Mouse (Mus musculus) kidney, embryonic 15.5 days (tissue): ENCODE measurements around the gene Adgrb2. TPM values are rescaled to one million over a fixed set of nuclear protein-coding genes. Genes with fewer than 3 reads are reported as not detected.

Source experiments
- ATAC-seq: fragments of 200-750 bp; cut with Nextera tagmentation; replicated peaks from 2 replicates; pipeline ENCODE4 v1.8.0; 2017; ENCODE audit warnings: moderate TSS enrichment; ENCODE audit not compliant: low FRiP score
- H3K27ac ChIP-seq: fragments of 300-500 bp; sonication (generic); 2 replicates; pipeline ENCODE4 v1.5.1; 2015; ENCODE audit warnings: mild to moderate bottlenecking, inconsistent platforms
- H3K27me3 ChIP-seq: fragments of 300-500 bp; sonication (generic); 2 replicates; pipeline ENCODE4 v1.6.1; 2015; ENCODE audit warnings: inconsistent platforms
- H3K36me3 ChIP-seq: fragments of 300-500 bp; sonication (generic); 2 replicates; pipeline ENCODE4 v1.6.1; 2015; ENCODE audit warnings: inconsistent platforms
- H3K4me1 ChIP-seq: fragments of 300-500 bp; sonication (generic); 2 replicates; pipeline ENCODE4 v1.6.1; 2015; ENCODE audit warnings: inconsistent platforms
- H3K4me2 ChIP-seq: fragments of 300-500 bp; sonication (generic); 2 replicates; pipeline ENCODE4 v1.6.1; 2015; ENCODE audit warnings: moderate library complexity, mild to moderate bottlenecking, inconsistent platforms
- H3K4me3 ChIP-seq: fragments of 300-500 bp; sonication (generic); replicated peaks from 2 replicates; pipeline ENCODE4 v1.5.1; 2015; ENCODE audit warnings: mild to moderate bottlenecking, inconsistent platforms
- H3K9ac ChIP-seq: fragments of 300-500 bp; sonication (generic); 2 replicates; pipeline ENCODE4 v1.6.1; 2015; ENCODE audit warnings: mild to moderate bottlenecking, inconsistent platforms
- H3K9me3 ChIP-seq: fragments of 300-500 bp; sonication (generic); replicated peaks from 2 replicates; pipeline ENCODE4 v1.6.1; 2016; ENCODE audit warnings: inconsistent platforms
- WGBS: fragments of 180-500 bp; shearing (Covaris S2); methylation state at CpG from one replicate; pipeline ENCODE4 v1.1.7; 2015; ENCODE audit warnings: mixed read lengths; 5-methylcytosine and 5-hydroxymethylcytosine counted together
- polyA plus RNA-seq: library from polyadenylated mRNA; unstranded; fragments of >200 nt; fragmentation: Nextera tagmentation; extraction: Ambion mirVana; gene quantifications from 2 replicates; pipeline ENCODE4 v1.2.1, GENCODE M21; 2015

Gene Adgrb2
- polyA plus RNA-seq, 1 experiment from 2014 or later, result 2.3 TPM

DNA sequence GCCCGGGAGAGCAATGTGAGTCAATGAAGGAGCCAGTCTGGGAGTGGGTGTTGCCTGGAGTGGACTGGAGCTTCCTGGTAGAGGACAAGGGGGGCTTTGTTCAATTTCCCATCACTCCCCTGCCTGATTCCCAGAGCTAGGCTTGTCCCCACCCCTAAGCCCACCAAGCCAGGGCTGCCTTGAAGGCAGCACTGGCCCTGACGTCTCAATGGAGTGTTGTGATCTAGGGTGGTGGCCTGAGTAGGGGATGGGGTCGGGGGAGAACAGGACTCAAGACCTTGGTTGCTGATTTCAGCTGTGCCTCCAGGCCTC is 71.3 kb downstream of the Adgrb2 start:
- WGBS, result 52% methylated on average over 3 of the region's 3 CpGs
- no peaks in the 10 kb centered on the region; the same call in 1 of the 2 replicates for H3K9me3 ChIP-seq
- no peak for ATAC-seq
- H3K4me1 ChIP-seq, result peaks cover 9% of the 10 kb centered on the region; the same call in 1 of the 2 replicates
- H3K27me3 ChIP-seq, result no peaks in the 10 kb centered on the region
- no peak overlapping the region for H3K9ac ChIP-seq
- H3K36me3 ChIP-seq, result peaks cover 4% of the 10 kb centered on the region; the same call in 1 of the 2 replicates
- H3K27ac ChIP-seq, result no peak overlapping the region
- no peak overlapping the region for H3K4me2 ChIP-seq
- H3K4me3 ChIP-seq, result no peak overlapping the region

DNA sequence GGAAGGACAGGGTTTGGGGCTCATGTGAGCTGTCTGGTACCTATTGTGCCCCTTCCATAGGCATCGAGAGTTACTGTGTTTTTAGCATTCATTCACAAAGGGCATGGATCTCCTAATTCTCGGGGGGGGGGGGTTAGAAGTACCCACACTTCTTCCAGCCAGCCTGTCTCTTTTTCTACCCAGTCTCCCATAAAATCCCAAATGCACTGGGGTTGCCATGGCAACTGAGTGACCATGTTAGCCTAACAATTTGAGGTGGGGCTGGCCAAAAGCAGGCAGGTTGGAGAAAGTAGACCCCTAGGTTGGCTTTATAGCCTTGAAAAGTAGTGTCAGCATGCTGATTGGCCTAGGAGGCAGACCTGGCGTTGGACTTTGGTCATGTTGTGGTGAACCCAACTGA is 71.8 kb downstream of the Adgrb2 start:
- no peak overlapping the region for H3K4me2 ChIP-seq
- no peak overlapping the region for H3K27ac ChIP-seq
- H3K9ac ChIP-seq, result no peak overlapping the region
- H3K4me1 ChIP-seq, result 0 out of 2 replicates have a peak, but pooled peaks cover 8% of the 10 kb centered on the region
- H3K9me3 ChIP-seq, result no peaks in the 10 kb centered on the region; the same call in 1 of the 2 replicates
- H3K4me3 ChIP-seq, result no peak overlapping the region
- peaks cover 4% of the 10 kb centered on the region; the same call in 1 of the 2 replicates for H3K36me3 ChIP-seq
- no peaks in the 10 kb centered on the region for H3K27me3 ChIP-seq
- WGBS, result 64% methylated on average over 3 of the region's 3 CpGs
- ATAC-seq, result no peak

DNA sequence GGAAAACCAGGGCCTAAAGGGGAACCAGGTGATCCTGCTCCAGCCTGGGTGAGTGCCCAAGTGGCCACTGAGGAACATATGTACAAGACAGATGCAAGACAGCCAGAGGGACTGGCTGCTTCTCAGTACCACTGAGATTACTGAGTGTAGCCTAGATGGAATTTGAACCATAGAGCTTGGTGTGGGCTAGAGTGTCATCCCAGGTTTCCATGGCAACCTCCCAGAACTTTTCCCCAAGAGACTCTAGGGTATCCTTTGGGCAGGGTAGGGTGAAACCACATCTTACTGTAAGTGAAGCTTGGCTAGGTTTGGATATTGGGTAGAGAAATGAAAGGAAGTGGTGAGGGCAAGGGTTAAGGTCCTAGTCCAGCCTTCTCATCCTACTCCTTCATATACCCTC is 76.3 kb downstream of the Adgrb2 start:
- H3K9ac ChIP-seq, result no peak overlapping the region
- H3K27ac ChIP-seq, result no peak overlapping the region
- peaks cover 4% of the 10 kb centered on the region; the same call in 1 of the 2 replicates for H3K36me3 ChIP-seq
- H3K4me1 ChIP-seq, result no peaks in the 10 kb centered on the region
- H3K4me2 ChIP-seq, result no peak overlapping the region
- ATAC-seq, result no peak
- no peak overlapping the region for H3K4me3 ChIP-seq
- H3K9me3 ChIP-seq, result no peaks in the 10 kb centered on the region
- H3K27me3 ChIP-seq, result no peaks in the 10 kb centered on the region

DNA sequence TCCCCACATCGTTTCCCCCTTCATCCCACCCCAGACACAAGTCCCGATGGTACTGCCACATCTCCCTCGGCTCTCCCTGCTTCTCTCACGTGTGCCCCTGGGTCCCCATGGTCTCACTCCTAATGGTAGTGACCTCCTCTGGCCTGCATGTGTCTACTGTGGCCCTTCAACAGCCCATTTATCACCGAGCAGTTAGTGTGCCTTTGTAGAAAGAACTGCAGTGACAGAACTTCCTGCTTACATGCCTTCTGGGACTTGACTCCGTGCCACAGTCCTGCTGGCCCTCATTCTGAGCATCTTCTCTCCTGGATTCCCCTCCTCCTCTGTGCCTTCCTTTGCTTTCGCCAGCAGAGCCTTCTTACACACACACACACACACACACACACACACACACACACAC is 78.5 kb downstream of the Adgrb2 start:
- 42% methylated on average over 7 of the region's 7 CpGs for WGBS
- Histone ChIP-seq H3K27ac (no peak overlapping the region), H3K27me3 (no peaks in the 10 kb centered on the region), H3K4me3 (no peak overlapping the region), H3K4me2 (no peak overlapping the region), H3K36me3 (peaks cover 4% of the 10 kb centered on the region; the same call in 1 of the 2 replicates), H3K9ac (no peak overlapping the region), H3K9me3 (no peaks in the 10 kb centered on the region), H3K4me1 (no peaks in the 10 kb centered on the region)
- ATAC-seq, result no peak

DNA sequence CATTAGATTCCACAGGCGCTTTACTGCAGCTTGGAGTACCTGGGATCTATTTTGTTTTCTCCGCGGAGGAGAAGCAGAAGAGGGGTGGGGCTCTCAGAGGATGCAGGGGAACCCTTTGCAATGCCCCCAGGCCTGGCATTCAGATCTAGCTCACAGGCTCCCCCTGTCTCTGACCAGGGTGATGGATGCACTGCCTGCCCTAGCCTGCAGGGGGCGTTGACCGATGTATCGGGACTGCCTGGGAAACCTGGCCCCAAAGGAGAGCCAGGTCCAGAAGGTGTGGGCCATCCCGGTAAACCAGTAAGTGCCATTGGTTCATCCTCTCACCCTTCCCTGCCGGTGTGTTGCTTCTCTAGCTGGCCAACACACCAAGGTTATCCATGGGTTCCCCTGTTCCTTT is 82.1 kb downstream of the Adgrb2 start:
- H3K4me2 ChIP-seq, result no peak overlapping the region
- no peak for ATAC-seq
- no peak overlapping the region for H3K27ac ChIP-seq
- no peaks in the 10 kb centered on the region for H3K27me3 ChIP-seq
- H3K36me3 ChIP-seq, result no peaks in the 10 kb centered on the region
- no peaks in the 10 kb centered on the region for H3K4me1 ChIP-seq
- no peak overlapping the region for H3K9ac ChIP-seq
- no peaks in the 10 kb centered on the region for H3K9me3 ChIP-seq
- 10% methylated on average over 8 of the region's 8 CpGs for WGBS
- H3K4me3 ChIP-seq, result no peak overlapping the region

DNA sequence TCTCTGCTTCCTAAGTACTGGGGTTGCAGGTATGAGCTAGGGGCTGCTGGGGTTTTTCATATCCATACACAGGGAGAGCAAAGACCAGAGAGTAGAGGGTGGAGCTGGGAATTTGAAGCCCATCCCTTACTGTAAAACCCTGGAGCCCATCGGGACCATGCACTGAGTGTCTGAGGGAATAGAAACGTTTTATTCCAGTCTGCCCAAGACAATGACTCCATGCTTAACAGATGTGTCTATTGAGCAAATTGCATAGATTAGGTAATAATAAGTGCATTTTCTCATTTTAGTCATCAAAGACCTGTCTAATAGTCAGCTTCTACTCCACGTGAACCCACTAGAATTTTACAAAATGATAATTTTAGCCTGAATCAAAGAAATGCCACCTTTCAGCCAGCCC is 85.9 kb downstream of the Adgrb2 start:
- Histone ChIP-seq H3K27ac (no peak overlapping the region), H3K9me3 (no peaks in the 10 kb centered on the region), H3K9ac (no peak overlapping the region), H3K36me3 (no peaks in the 10 kb centered on the region), H3K4me1 (peaks cover 9% of the 10 kb centered on the region), H3K4me2 (no peak overlapping the region), H3K27me3 (no peaks in the 10 kb centered on the region; the same call in 1 of the 2 replicates), H3K4me3 (no peak overlapping the region)
- no peak for ATAC-seq
- WGBS, result 73% methylated on average over 3 of the region's 3 CpGs

DNA sequence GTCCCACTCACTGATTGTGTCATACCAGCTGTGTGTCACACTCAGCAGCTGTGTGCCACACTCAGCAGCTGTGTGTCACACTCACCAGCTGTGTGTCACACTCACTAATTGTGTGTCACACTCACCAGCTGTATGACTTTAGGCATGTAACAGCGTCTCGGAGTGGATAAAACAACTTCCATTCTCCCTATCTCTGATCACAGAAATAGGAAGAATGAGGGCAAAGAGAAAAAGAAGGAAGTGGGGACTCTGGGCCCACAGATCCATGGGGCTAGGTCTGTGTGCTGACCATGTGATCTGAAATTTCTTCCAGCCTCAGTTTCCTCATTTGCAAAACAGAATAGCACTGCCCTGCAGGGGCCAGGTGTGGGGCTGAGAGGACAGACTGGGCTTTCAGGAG is 87.1 kb downstream of the Adgrb2 start:
- Histone ChIP-seq H3K4me2 (no peak overlapping the region), H3K27ac (no peak overlapping the region), H3K9me3 (no peaks in the 10 kb centered on the region), H3K4me3 (no peak overlapping the region), H3K9ac (no peak overlapping the region), H3K4me1 (peaks cover 16% of the 10 kb centered on the region), H3K36me3 (no peaks in the 10 kb centered on the region), H3K27me3 (peaks cover 4% of the 10 kb centered on the region; the same call in 1 of the 2 replicates)
- no peak for ATAC-seq
- WGBS, result 87% methylated on average over 2 of the region's 2 CpGs

Other genes with a start within 250 kb of the Adgrb2 start
- gene Khdrbs1, start 242.6 kb upstream of the Adgrb2 start, polyA plus RNA-seq, result 118 and 125 TPM in 2 replicates
- gene Ptp4a2, start 173.7 kb upstream of the Adgrb2 start, polyA plus RNA-seq, result 311 and 374 TPM in 2 replicates
- gene Spocd1, start 55.6 kb upstream of the Adgrb2 start, polyA plus RNA-seq, result not detected in 2 replicates
- gene Col16a1, start 63.0 kb downstream of the Adgrb2 start, polyA plus RNA-seq, result 42.7 and 57.4 TPM in 2 replicates
- gene Pef1, start 117.7 kb downstream of the Adgrb2 start, polyA plus RNA-seq, result 68.9 and 75.1 TPM in 2 replicates
- 0.17 and 0.62 TPM in 2 replicates for gene Hcrtr1, start 154.5 kb downstream of the Adgrb2 start, polyA plus RNA-seq
- gene Tinagl1, start 190.3 kb downstream of the Adgrb2 start, polyA plus RNA-seq, result 51.0 and 62.7 TPM in 2 replicates
- 0.26 and 0.39 TPM in 2 replicates for gene Gm853, start 237.5 kb downstream of the Adgrb2 start, polyA plus RNA-seq